Mouse (Mus musculus) stomach, embryonic 15.5 days (tissue): ENCODE measurements around the gene Csnk1e. TPM values are rescaled to one million over a fixed set of nuclear protein-coding genes. Genes with fewer than 3 reads are reported as not detected.

ENCODE experiments used
- ATAC-seq: fragments of 200-750 bp; cut with Nextera tagmentation; 2 replicates; pipeline ENCODE4 v1.8.0; 2017; ENCODE audit warnings: low read depth, moderate number of reproducible peaks, moderate TSS enrichment; ENCODE audit not compliant: insufficient read depth, low FRiP score
- H3K27ac ChIP-seq: fragments of 300-500 bp; sonication (generic); 2 replicates; pipeline ENCODE4 v1.5.1; 2015; ENCODE audit warnings: mild to moderate bottlenecking, inconsistent platforms
- H3K27me3 ChIP-seq: fragments of 300-500 bp; sonication (generic); replicated peaks from 2 replicates; pipeline ENCODE4 v1.6.1; 2015; ENCODE audit warnings: inconsistent platforms
- H3K36me3 ChIP-seq: fragments of 300-500 bp; sonication (generic); 2 replicates; pipeline ENCODE4 v1.6.1; 2015; ENCODE audit warnings: inconsistent platforms
- H3K4me1 ChIP-seq: fragments of 300-500 bp; sonication (generic); 2 replicates; pipeline ENCODE4 v1.6.1; 2015; ENCODE audit warnings: inconsistent platforms
- H3K4me2 ChIP-seq: fragments of 300-500 bp; sonication (generic); 2 replicates; pipeline ENCODE4 v1.6.1; 2015; ENCODE audit warnings: mild to moderate bottlenecking, inconsistent platforms
- H3K4me3 ChIP-seq: fragments of 300-500 bp; sonication (generic); replicated peaks from 2 replicates; pipeline ENCODE4 v1.5.1; 2015; ENCODE audit warnings: inconsistent platforms
- H3K9ac ChIP-seq: fragments of 300-500 bp; sonication (generic); 2 replicates; pipeline ENCODE4 v1.6.1; 2015; ENCODE audit warnings: inconsistent platforms
- H3K9me3 ChIP-seq: fragments of 300-500 bp; sonication (generic); 2 replicates; pipeline ENCODE4 v1.6.1; 2016; ENCODE audit warnings: inconsistent platforms
- WGBS: fragments of 180-500 bp; shearing (Covaris S2); methylation state at CpG from one replicate; pipeline ENCODE4 v1.1.7; 2015; 5-methylcytosine and 5-hydroxymethylcytosine counted together
- microRNA counts: library from miRNA; unstranded; fragments of <30 nt; microRNA quantifications from one replicate; lab custom pipeline; 2016
- microRNA-seq: library from miRNA; unstranded; fragments of <30 nt; microRNA quantifications from one replicate; pipeline ENCODE4, GENCODE M21; 2016
- polyA plus RNA-seq: library from polyadenylated mRNA; unstranded; fragments of >200 nt; fragmentation: Nextera tagmentation; extraction: Ambion mirVana; gene quantifications from 2 replicates; pipeline ENCODE4 v1.2.1, GENCODE M21; 2015

Csnk1e gene
- polyA plus RNA-seq, 1 experiment from 2014 or later, result 66.0 TPM

DNA sequence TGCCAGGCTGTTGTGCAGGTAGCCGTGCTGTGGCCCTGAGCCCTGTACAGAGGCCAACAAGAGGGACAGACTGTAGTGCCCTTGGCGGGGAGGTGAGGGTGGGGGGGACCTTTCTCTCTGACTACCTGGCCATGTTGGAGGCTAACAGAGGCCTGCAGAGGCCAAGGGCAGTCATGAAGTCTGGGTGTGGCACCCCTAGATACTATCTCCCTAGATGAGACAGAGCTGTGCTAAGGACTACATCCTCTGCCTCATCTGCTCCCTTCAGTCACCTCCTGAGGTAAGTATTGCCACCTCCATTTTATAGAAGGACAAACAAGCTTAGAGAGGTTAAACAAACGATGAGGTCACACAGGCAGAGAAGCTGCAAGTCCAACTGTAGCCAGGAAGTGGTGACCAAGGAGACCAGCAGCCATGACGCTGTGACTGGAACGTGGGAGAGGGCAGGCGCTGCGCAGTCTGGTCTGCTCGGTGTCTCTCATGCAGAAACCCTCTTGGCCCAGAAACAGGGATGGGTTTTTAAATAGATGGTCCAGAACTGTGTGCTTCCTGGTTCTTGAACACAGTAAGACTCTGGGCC lies 86.4 kb downstream of the Csnk1e start:
- Histone ChIP-seq H3K4me1 (peaks cover 36% of the 10 kb centered on the region), H3K4me3 (no peak overlapping the region), H3K27me3 (no peaks in the 10 kb centered on the region), H3K27ac (peak overlapping the region; percentile 93), H3K9ac (no peak overlapping the region), H3K36me3 (peaks cover 22% of the 10 kb centered on the region), H3K4me2 (peak overlapping the region; percentile 35), H3K9me3 (no peaks in the 10 kb centered on the region)
- peak; percentile 29; the same call in 1 of the 2 replicates for ATAC-seq
- WGBS, result 57% methylated on average over 8 of the region's 8 CpGs

GRCm38 (mm10) chr15:79368313-79368811 lies 87.0 kb downstream of the Csnk1e start:
- Histone ChIP-seq H3K27me3 (no peaks in the 10 kb centered on the region), H3K9me3 (no peaks in the 10 kb centered on the region), H3K36me3 (peaks cover 25% of the 10 kb centered on the region), H3K9ac (no peak overlapping the region), H3K4me2 (peak overlapping the region; percentile 35), H3K27ac (peak overlapping the region; percentile 93), H3K4me1 (peaks cover 36% of the 10 kb centered on the region), H3K4me3 (no peak overlapping the region)
- ATAC-seq, result peak; percentile 87
- 19% methylated on average over 14 of the region's 14 CpGs for WGBS

MicroRNA genes within 50 kb of the gene (microRNA counts, 519-probe panel; counts per million panel counts)
- microRNA mmu-miR-1943 (lab: Ali Mortazavi, UCI), result 2,304 counts per million, percentile 44 among the panel's probes with 10 or more counts

Small RNA genes within 50 kb of the gene (microRNA-seq; reads per million reads assigned to microRNA genes)
- gene Gm44302 (not detected), gene Mir1943 (0.97 reads per million)

Other genes starting within 250 kb of the Csnk1e start
- gene Pick1, start 226.4 kb downstream of the Csnk1e start, polyA plus RNA-seq, result 47.6 and 51.4 TPM in 2 replicates
- gene Gm49486, start 226.2 kb downstream of the Csnk1e start, polyA plus RNA-seq, result 0.61 and 0.65 TPM in 2 replicates
- gene Slc16a8, start 200.8 kb downstream of the Csnk1e start, polyA plus RNA-seq, result 0.22 and 0.28 TPM in 2 replicates
- 8.4 and 9.1 TPM in 2 replicates for gene Baiap2l2, start 170.0 kb downstream of the Csnk1e start, polyA plus RNA-seq
- 16.6 and 18.9 TPM in 2 replicates for gene Pla2g6, start 127.2 kb downstream of the Csnk1e start, polyA plus RNA-seq
- gene Maff, start 108.9 kb downstream of the Csnk1e start, polyA plus RNA-seq, result 5.2 and 6.6 TPM in 2 replicates
- gene Tmem184b, start 52.0 kb downstream of the Csnk1e start, polyA plus RNA-seq, result 58.5 and 59.9 TPM in 2 replicates
- 0.05 TPM in 1 of 2 replicates, not detected in the other for gene Kcnj4, start 49.7 kb upstream of the Csnk1e start, polyA plus RNA-seq
- 96.2 and 98.2 TPM in 2 replicates for gene Kdelr3, start 60.8 kb upstream of the Csnk1e start, polyA plus RNA-seq
- gene Ddx17, start 91.2 kb upstream of the Csnk1e start, polyA plus RNA-seq, result 48.5 and 51.4 TPM in 2 replicates
- gene Dmc1, start 149.5 kb upstream of the Csnk1e start, polyA plus RNA-seq, result 2.8 TPM in 2 replicates
- gene Fam227a, start 203.4 kb upstream of the Csnk1e start, polyA plus RNA-seq, result 1.3 and 1.4 TPM in 2 replicates
- gene Cby1, start 203.6 kb upstream of the Csnk1e start, polyA plus RNA-seq, result 41.4 and 42.2 TPM in 2 replicates
- gene Tomm22, start 215.3 kb upstream of the Csnk1e start, polyA plus RNA-seq, result 227 and 254 TPM in 2 replicates
- gene Josd1, start 232.4 kb upstream of the Csnk1e start, polyA plus RNA-seq, result 21.2 and 22.0 TPM in 2 replicates
- 28.2 and 29.3 TPM in 2 replicates for gene Gtpbp1, start 235.3 kb upstream of the Csnk1e start, polyA plus RNA-seq